Mouse (Mus musculus): ENCODE results near the gene Tnfrsf11a. TPM values are rescaled to one million over a fixed set of nuclear protein-coding genes. Genes with fewer than 3 reads are reported as not detected.

Gene Tnfrsf11a
- total and polyA plus RNA-seq, 2 experiments from 2014 or later, result 1.3 to 2.6 TPM

GRCm38 (mm10) chr1:105780079-105780456 is 450 bp upstream of the Tnfrsf11a start:
- Histone ChIP-seq H3K27me3 (ENCODE audit: insufficient read depth, low read length) (0 out of 2 replicates have a peak, but pooled peaks cover 3% of the 10 kb centered on the region), H3K9me3 (ENCODE audit: low read length) (no peaks in the 10 kb centered on the region), H3K4me1 (ENCODE audit: insufficient read depth, low read length) (no peaks in the 10 kb centered on the region; the same call in 1 of the 2 replicates), H3K36me3 (ENCODE audit: insufficient read depth, low read length) (no peaks in the 10 kb centered on the region), H3K4me3 (ENCODE audit: low read depth, low read length) (peak overlapping the region; percentile 72), H3K9ac (replicated peaks; ENCODE audit: low read length, poor library complexity, severe bottlenecking) (peak overlapping the region; percentile 71), H3K4me2 (ENCODE audit: low read depth, low read length, poor library complexity, severe bottlenecking) (peak overlapping the region; percentile 94), H3K27ac (ENCODE audit: low read depth, low read length) (no peak overlapping the region)
- no peak for TF ChIP-seq CTCF (IDR thresholded peaks at IDR 0.05)
- WGBS, result 35% methylated on average over 12 of the region's 12 CpGs
- ATAC-seq (ENCODE audit: low FRiP score) (peak; percentile 17), DNase-seq (ENCODE audit: low spot score) (no peak)

DNA sequence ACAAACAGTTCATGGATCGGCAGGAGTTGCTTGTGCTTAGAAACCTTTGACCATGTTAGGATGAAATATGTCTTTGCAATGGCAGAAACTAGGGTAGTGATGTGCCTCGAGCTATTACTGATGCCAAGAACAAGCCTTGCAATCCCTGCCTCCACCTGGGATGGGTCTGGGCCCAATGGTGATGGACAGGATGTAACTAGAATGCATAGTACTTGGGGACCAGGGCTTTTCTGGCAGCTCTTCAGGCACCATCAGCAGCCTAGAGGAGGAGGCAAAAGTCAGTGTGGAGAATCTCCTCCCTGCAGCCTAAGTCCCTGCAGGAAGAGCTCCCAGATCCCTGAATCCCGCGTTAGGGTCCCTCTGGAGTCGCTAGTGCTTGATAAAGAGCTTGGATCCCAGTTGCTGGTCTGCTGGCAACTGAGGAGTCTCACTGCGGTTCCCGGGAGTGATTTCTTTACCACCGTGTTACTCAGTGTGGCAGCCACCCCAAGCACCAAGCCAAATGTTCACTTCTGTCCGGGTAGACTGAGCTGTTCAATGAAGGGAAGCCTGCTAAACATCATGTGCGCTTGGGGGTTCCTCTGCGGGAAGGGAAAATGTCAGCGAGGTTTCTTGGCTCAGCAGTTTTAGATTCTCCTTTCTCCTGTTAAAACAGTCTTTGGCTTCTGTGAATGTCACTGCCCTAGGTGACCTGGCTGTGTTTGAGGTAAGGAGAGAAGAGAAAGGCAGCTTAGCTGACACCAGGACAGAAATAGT is 1.1 kb downstream of the Tnfrsf11a start:
- H3K27me3 ChIP-seq (ENCODE audit: insufficient read depth, low read length), result 0 out of 2 replicates have a peak, but pooled peaks cover 3% of the 10 kb centered on the region
- DNase-seq (ENCODE audit: low spot score) (no peak), ATAC-seq (ENCODE audit: low FRiP score) (no peak)
- peak overlapping the region; percentile 72 for H3K4me3 ChIP-seq (ENCODE audit: low read depth, low read length)
- no peak overlapping the region for H3K27ac ChIP-seq (ENCODE audit: low read depth, low read length)
- 48% methylated on average over 12 of the region's 12 CpGs for WGBS
- H3K36me3 ChIP-seq (ENCODE audit: insufficient read depth, low read length), result no peaks in the 10 kb centered on the region
- peak overlapping the region; percentile 94 for H3K4me2 ChIP-seq (ENCODE audit: low read depth, low read length, poor library complexity, severe bottlenecking)
- H3K9ac ChIP-seq (replicated peaks; ENCODE audit: low read length, poor library complexity, severe bottlenecking), result no peak overlapping the region
- no peaks in the 10 kb centered on the region; the same call in 1 of the 2 replicates for H3K4me1 ChIP-seq (ENCODE audit: insufficient read depth, low read length)
- TF ChIP-seq CTCF (IDR thresholded peaks at IDR 0.05), result no peak
- no peaks in the 10 kb centered on the region for H3K9me3 ChIP-seq (ENCODE audit: low read length)

DNA sequence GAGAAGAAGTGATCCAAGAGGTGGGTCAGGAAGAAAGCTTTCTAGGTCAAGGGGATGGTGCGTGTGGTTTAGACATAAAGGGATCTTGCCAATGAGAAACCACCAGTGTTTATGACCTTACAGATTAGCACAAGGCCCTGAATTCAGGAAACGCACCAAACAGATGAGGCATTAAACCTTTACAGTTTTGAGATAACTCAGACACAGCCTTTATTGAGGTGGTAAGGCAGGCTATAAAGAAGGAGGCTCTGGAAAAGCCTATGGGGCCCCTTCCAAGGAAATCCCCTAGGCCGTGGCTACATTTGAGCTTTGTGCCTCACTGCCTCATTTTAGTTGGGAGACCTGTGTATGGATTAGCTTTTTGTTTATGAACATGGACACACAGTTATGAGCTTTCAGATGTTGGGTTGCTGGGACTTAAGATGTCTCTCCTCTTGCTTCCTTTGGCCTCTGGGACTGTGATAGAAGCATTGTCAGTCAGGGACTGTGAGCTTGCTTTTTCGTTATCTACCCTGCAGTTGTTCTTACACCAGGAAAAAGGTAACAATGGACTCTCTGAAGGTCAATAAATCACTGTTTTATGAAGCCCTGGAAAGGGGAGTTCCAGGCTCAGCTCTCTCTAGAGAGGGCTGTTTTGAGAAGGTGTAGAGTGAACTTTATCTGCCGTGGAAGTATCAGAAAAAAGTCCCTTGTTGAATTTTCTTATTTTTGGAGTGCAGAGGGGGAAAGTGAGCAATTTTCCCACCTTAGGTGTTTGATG is 3.9 kb downstream of the Tnfrsf11a start:
- TF ChIP-seq CTCF (IDR thresholded peaks at IDR 0.05), result no peak
- H3K4me1 ChIP-seq (ENCODE audit: insufficient read depth, low read length), result no peaks in the 10 kb centered on the region; the same call in 1 of the 2 replicates
- H3K4me2 ChIP-seq (ENCODE audit: low read depth, low read length, poor library complexity, severe bottlenecking), result no peak overlapping the region
- H3K9ac ChIP-seq (replicated peaks; ENCODE audit: low read length, poor library complexity, severe bottlenecking), result no peak overlapping the region
- H3K9me3 ChIP-seq (ENCODE audit: low read length), result no peaks in the 10 kb centered on the region
- no peak overlapping the region for H3K27ac ChIP-seq (ENCODE audit: low read depth, low read length)
- H3K4me3 ChIP-seq (ENCODE audit: low read depth, low read length), result no peak overlapping the region
- WGBS, result 83% methylated on average over 5 of the region's 5 CpGs
- no peak for ATAC-seq (ENCODE audit: low FRiP score)
- H3K27me3 ChIP-seq (ENCODE audit: insufficient read depth, low read length), result 0 out of 2 replicates have a peak, but pooled peaks cover 3% of the 10 kb centered on the region
- DNase-seq (ENCODE audit: low spot score), result no peak
- H3K36me3 ChIP-seq (ENCODE audit: insufficient read depth, low read length), result no peaks in the 10 kb centered on the region

DNA sequence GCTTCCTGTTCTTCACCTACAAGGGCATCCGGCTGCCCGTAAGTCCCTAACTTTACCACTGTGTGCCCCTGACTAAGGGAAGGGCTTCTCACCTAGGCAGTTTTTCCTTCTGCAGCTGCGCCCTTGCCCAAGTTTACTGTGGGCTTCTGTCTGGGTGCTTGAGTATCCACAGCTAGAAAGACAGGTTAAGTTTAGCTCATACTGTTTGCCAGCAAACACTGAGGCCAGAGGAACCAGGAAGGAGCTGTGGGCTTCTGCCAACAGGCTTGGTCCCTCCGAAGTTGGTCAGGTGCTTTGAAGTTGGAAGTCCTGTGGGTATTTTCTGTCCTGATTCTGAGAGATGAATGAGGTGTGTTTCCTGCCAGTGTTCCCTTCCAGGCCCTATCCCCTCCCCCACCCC is 4.6 kb downstream of the Tnfrsf11a start:
- no peak for DNase-seq (ENCODE audit: low spot score)
- Histone ChIP-seq H3K9me3 (ENCODE audit: low read length) (no peaks in the 10 kb centered on the region), H3K27ac (ENCODE audit: low read depth, low read length) (no peak overlapping the region), H3K4me3 (ENCODE audit: low read depth, low read length) (no peak overlapping the region), H3K4me2 (ENCODE audit: low read depth, low read length, poor library complexity, severe bottlenecking) (no peak overlapping the region), H3K4me1 (ENCODE audit: insufficient read depth, low read length) (no peaks in the 10 kb centered on the region; the same call in 1 of the 2 replicates), H3K9ac (replicated peaks; ENCODE audit: low read length, poor library complexity, severe bottlenecking) (no peak overlapping the region), H3K27me3 (ENCODE audit: insufficient read depth, low read length) (0 out of 2 replicates have a peak, but pooled peaks cover 3% of the 10 kb centered on the region), H3K36me3 (ENCODE audit: insufficient read depth, low read length) (no peaks in the 10 kb centered on the region)
- no peak for ATAC-seq (ENCODE audit: low FRiP score)
- no peak for TF ChIP-seq CTCF (IDR thresholded peaks at IDR 0.05)
- 85% methylated on average over 4 of the region's 4 CpGs for WGBS

DNA sequence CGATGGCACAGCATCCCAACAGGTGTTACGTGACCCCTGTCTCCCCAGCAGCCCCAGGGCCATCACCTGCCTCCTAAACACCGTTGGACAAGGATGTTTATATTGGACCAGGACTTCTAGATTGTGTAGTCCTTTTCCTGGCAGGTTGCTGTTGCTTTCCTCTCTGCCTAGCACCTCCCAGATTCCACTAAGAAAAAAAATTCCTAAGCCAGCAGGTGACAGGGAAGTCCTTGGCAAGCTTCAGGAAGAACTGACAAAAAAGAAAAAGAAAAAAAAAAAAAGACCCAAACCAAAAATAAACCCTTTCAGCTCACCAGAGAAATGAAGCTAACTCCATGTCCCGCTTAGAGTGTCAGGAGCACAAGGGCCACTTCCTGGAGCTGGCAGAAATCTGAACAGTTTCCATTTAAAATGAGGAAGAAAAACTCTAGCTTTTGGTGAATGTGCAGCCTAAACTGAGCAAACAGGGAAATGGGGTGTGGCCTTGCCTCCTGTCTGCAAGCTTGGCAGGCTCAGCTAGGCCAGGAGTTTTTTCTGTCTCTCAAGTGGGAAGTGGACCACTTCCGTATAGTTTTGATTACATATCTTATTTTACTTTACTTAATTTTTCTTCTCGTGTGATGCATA is 6.3 kb downstream of the Tnfrsf11a start:
- Histone ChIP-seq H3K9me3 (ENCODE audit: low read length) (no peaks in the 10 kb centered on the region), H3K27me3 (ENCODE audit: insufficient read depth, low read length) (no peaks in the 10 kb centered on the region), H3K4me1 (ENCODE audit: insufficient read depth, low read length) (no peaks in the 10 kb centered on the region), H3K27ac (ENCODE audit: low read depth, low read length) (no peak overlapping the region), H3K4me2 (ENCODE audit: low read depth, low read length, poor library complexity, severe bottlenecking) (no peak overlapping the region), H3K36me3 (ENCODE audit: insufficient read depth, low read length) (no peaks in the 10 kb centered on the region), H3K9ac (replicated peaks; ENCODE audit: low read length, poor library complexity, severe bottlenecking) (no peak overlapping the region), H3K4me3 (ENCODE audit: low read depth, low read length) (no peak overlapping the region)
- TF ChIP-seq CTCF (IDR thresholded peaks at IDR 0.05), result no peak
- DNase-seq (ENCODE audit: low spot score), result no peak
- 80% methylated on average over 6 of the region's 6 CpGs for WGBS
- no peak for ATAC-seq (ENCODE audit: low FRiP score)
